Mouse (Mus musculus) megakaryocyte progenitor cell, adult 5-6 weeks (primary cell): ENCODE measurements around the gene Magix. TPM values are rescaled to one million over a fixed set of nuclear protein-coding genes. Genes with fewer than 3 reads are reported as not detected.

Experiments used
- ATAC-seq: replicated peaks from 2 replicates; pipeline ENCODE4 v1.8.0; 2016; ENCODE audit warnings: mild to moderate bottlenecking, moderate TSS enrichment, inconsistent platforms; ENCODE audit not compliant: poor library complexity
- total RNA-seq, 2 experiments: library from RNA; stranded (forward) in 1 of 2; stranded (reverse) in 1 of 2; fragments of 157-497, 149-512 nt in 1 of 2; fragments of 200-1000 nt in 1 of 2; gene quantifications; 2 replicates each; pipeline versions ENCODE4 v1.2.3 to v1.2.4; 2015 to 2017

The Magix gene
- total RNA-seq, 2 experiments from 2014 or later: not detected

GRCm38 (mm10) chrX:7674284-7675000 is 6.6 kb downstream of the Magix start:
- ATAC-seq: peak; percentile 40

- ATAC-seq: peak; percentile 56
Measured at GRCm38 (mm10) chrX:7673578-7674281, 7.3 kb downstream of the Magix start.

GRCm38 (mm10) chrX:7672739-7673138 is 8.3 kb downstream of the Magix start:
- ATAC-seq: no peak

GRCm38 (mm10) chrX:7670921-7671623 is 10.0 kb downstream of the Magix start, which contains the start of gene Plp2:
TSS of gene Plp2 (minus strand) at chrX:7671390.
- peak; percentile 7; the same call in 1 of the 2 replicates for ATAC-seq

GRCm38 (mm10) chrX:7670390-7670881 is 10.6 kb downstream of the Magix start:
- ATAC-seq: peak; percentile 41

- ATAC-seq: no peak
Measured at GRCm38 (mm10) chrX:7665739-7666502, 15.1 kb downstream of the Magix start.

GRCm38 (mm10) chrX:7664791-7665190 is 16.3 kb downstream of the Magix start:
- ATAC-seq: no peak

GRCm38 (mm10) chrX:7662936-7663335 is 18.1 kb downstream of the Magix start:
- ATAC-seq: no peak

GRCm38 (mm10) chrX:7661086-7661485 is 20.0 kb downstream of the Magix start:
- ATAC-seq: no peak

- no peak for ATAC-seq
Measured at GRCm38 (mm10) chrX:7658785-7659589, 22.1 kb downstream of the Magix start.

GRCm38 (mm10) chrX:7658031-7658784 is 22.8 kb downstream of the Magix start:
- peak; percentile 36; the same call in 1 of the 2 replicates for ATAC-seq

- ATAC-seq: peak; percentile 92
Measured at GRCm38 (mm10) chrX:7657221-7657639, 23.8 kb downstream of the Magix start, which contains the start of gene Prickle3. TSS of gene Prickle3 (plus strand) at chrX:7657260.

- peak; percentile 87 for ATAC-seq
Measured at GRCm38 (mm10) chrX:7648671-7649304, 32.3 kb downstream of the Magix start.

- ATAC-seq: no peak; the same call in 1 of the 2 replicates
Measured at GRCm38 (mm10) chrX:7645349-7645748, 35.7 kb downstream of the Magix start.

GRCm38 (mm10) chrX:7640785-7641184 is 40.3 kb downstream of the Magix start:
- ATAC-seq: no peak

- ATAC-seq: no peak
Measured at GRCm38 (mm10) chrX:7639536-7640325, 41.3 kb downstream of the Magix start.

GRCm38 (mm10) chrX:7638401-7639091 is 42.5 kb downstream of the Magix start, which contains the start of gene Syp:
TSS of gene Syp (plus strand) at chrX:7638471.
- ATAC-seq: peak; percentile 99
